Mouse (Mus musculus): ENCODE measurements around the gene Ssty1.
"Not testable (repeated sequence)": the region's sequence is repeated elsewhere in the genome, so short reads cannot be mapped to it uniquely, and the experiment has no call there.

Ssty1 gene

DNA sequence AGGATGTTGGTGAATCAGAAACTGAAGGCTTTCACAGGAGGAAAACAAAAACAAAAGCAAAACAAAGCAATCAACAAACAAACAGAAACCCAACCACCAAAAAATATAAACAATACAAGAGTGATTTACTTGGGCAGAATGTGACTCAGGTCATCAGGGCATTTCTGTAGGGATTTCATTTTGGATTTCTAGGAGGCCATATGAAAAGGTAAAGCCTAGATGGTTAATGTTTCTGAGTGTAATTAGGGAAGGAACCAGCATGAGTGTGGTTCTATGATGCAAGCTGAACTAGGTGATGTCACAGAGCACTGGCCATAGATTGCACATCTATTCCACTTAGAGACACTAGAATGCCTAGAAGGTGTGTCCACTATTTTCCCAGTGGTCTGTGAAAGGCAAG lies at the start of gene Ssty1:
Gene Ssty1, plus strand, starts transcription at position 301 of the 400 bp plus-strand sequence.
- in situ Hi-C loops (cut with MseI, MboI), result not testable (repeated sequence)

DNA sequence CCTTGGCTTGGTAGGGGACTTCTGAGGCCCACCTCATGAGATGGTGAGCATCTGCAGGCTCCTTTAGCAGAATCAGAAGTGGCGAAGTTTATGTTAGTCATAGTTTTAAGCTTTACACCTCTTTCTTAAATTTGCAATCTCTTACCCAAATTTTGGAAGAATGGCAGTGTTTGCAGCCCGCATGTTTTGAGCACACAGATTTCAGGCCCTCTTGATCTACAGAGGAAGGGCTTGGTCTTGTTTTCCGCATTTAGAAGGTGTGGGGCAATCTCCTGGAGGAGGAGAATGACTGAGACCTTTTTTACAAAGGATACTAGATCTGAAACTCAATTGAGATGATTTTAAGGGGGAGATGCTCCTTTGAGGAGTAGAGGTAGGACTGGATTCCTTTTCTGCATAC lies 27.2 kb upstream of the Ssty1 start, which contains the start of gene Gm21764:
Gene Gm21764, minus strand, starts transcription at position 101 of the 400 bp plus-strand sequence.
- in situ Hi-C loops (cut with MseI, MboI), result not testable (repeated sequence)

Data from mouse trophoblast stem cell (cell line).